In genomic region chr5:33694848-33695717, GRCm38 (mm10) we compare ENCODE assay signal across 8 mouse cellular contexts. TPM values are rescaled to one million over a fixed set of nuclear protein-coding genes. Genes with fewer than 3 reads are reported as not detected.
DNase-seq lines count a peak whose midpoint lies in the region; ATAC-seq and TF ChIP-seq lines count a peak whose summit lies in the region.

No protein-coding gene starts in this region.

- H3K4me3 ChIP-seq in hindbrain, postnatal 0 days (ENCODE audit: low read length) = peak overlapping the region; percentile 33
- peak overlapping the region; percentile 47 for H3K4me3 ChIP-seq in limb, embryonic 14.5 days (replicated peaks; ENCODE audit: low read length)
- H3K4me3 ChIP-seq in midbrain, embryonic 16.5 days (ENCODE audit: low read depth, low read length) = peak overlapping the region; percentile 45

- DNase-seq in urinary bladder, adult 18-20 months (ENCODE audit: low spot score in 2 of 2) = peak; percentile 50 to 61
- DNase-seq in urinary bladder, postnatal 10 days (ENCODE audit: low spot score) = no peak
- DNase-seq in forelimb bud, embryonic 11.5 days (ENCODE audit: low read depth, low spot score) = peak; percentile 21
- DNase-seq in hindbrain, postnatal 0 days (ENCODE audit: low spot score) = peak; percentile 71
- DNase-seq in limb, embryonic 14.5 days (ENCODE audit: low spot score) = peak; percentile 51
- peak; percentile 72 for DNase-seq in testis, postnatal 14 days (ENCODE audit: low spot score)
- DNase-seq in c-Kit-positive CD71-positive TER-119-positive erythroid progenitor cells, embryonic 14.5 days (ENCODE audit: low spot score) = no peak

- peak overlapping the region; percentile 50 for H3K4me2 ChIP-seq in hindbrain, postnatal 0 days (ENCODE audit: low read depth, low read length)
- H3K4me2 ChIP-seq in limb, embryonic 14.5 days (replicated peaks; ENCODE audit: low read depth, low read length, severe bottlenecking) = peak overlapping the region; percentile 93
- peak overlapping the region; percentile 75 for H3K4me2 ChIP-seq in midbrain, embryonic 16.5 days (ENCODE audit: low read length)

- ATAC-seq in hindbrain, postnatal 0 days = peak; percentile 59
- peak; percentile 42 for ATAC-seq in limb, embryonic 14.5 days (ENCODE audit: low FRiP score, low read depth)
- peak; percentile 71 for ATAC-seq in midbrain, embryonic 16.5 days

- H3K27me3 ChIP-seq in hindbrain, postnatal 0 days (ENCODE audit: insufficient read depth, low read length) = peaks cover 12% of the 10 kb centered on the region
- H3K27me3 ChIP-seq in limb, embryonic 14.5 days (ENCODE audit: control insufficient read depth, insufficient read depth, low read length) = no peaks in the 10 kb centered on the region; the same call in 1 of the 2 replicates
- H3K27me3 ChIP-seq in midbrain, embryonic 16.5 days (ENCODE audit: control insufficient read depth, insufficient read depth, low read depth, low read length) = peaks cover 25% of the 10 kb centered on the region

- no peak for TF ChIP-seq POLR2A in limb, embryonic 14.5 days (IDR thresholded peaks at IDR 0.05; ENCODE audit: borderline replicate concordance, extremely low read depth, insufficient read depth, insufficient read length)

- no peaks in the 10 kb centered on the region for H3K9me3 ChIP-seq in hindbrain, postnatal 0 days (ENCODE audit: low read length)
- no peaks in the 10 kb centered on the region for H3K9me3 ChIP-seq in limb, embryonic 14.5 days (ENCODE audit: control insufficient read depth, low read length)
- H3K9me3 ChIP-seq in midbrain, embryonic 16.5 days (replicated peaks; ENCODE audit: control insufficient read depth, low read length, poor library complexity, severe bottlenecking) = no peaks in the 10 kb centered on the region

- peak overlapping the region; percentile 28; the same call in 1 of the 2 replicates for H3K27ac ChIP-seq in hindbrain, postnatal 0 days
- H3K27ac ChIP-seq in limb, embryonic 14.5 days (replicated peaks; ENCODE audit: low read depth, low read length) = peak overlapping the region; percentile 75
- peak overlapping the region; percentile 47 for H3K27ac ChIP-seq in midbrain, embryonic 16.5 days (ENCODE audit: low read length)

- 1% methylated on average over 68 of the region's 71 CpGs for WGBS in hindbrain, postnatal 0 days
- 6% methylated on average over 51 of the region's 71 CpGs for WGBS in limb, embryonic 14.5 days
- WGBS in midbrain, embryonic 16.5 days = under 1% methylated on average over 66 of the region's 71 CpGs

- peak overlapping the region; percentile 39 for H3K9ac ChIP-seq in hindbrain, postnatal 0 days (replicated peaks; ENCODE audit: low read length)
- peak overlapping the region; percentile 76 for H3K9ac ChIP-seq in limb, embryonic 14.5 days (ENCODE audit: low read depth, low read length, severe bottlenecking)
- peak overlapping the region; percentile 70 for H3K9ac ChIP-seq in midbrain, embryonic 16.5 days (ENCODE audit: low read depth, low read length)

- no peaks in the 10 kb centered on the region for H3K36me3 ChIP-seq in hindbrain, postnatal 0 days (ENCODE audit: insufficient read depth, low read length)
- H3K36me3 ChIP-seq in limb, embryonic 14.5 days (ENCODE audit: control insufficient read depth, insufficient read depth, low read length) = no peaks in the 10 kb centered on the region
- H3K36me3 ChIP-seq in midbrain, embryonic 16.5 days (ENCODE audit: control insufficient read depth, insufficient read depth, low read length) = no peaks in the 10 kb centered on the region

- H3K4me1 ChIP-seq in hindbrain, postnatal 0 days (ENCODE audit: insufficient read depth, low read length) = peaks cover 15% of the 10 kb centered on the region; the same call in 1 of the 2 replicates
- peaks cover 83% of the 10 kb centered on the region for H3K4me1 ChIP-seq in limb, embryonic 14.5 days (ENCODE audit: control insufficient read depth, insufficient read depth, low read length)
- peaks cover 28% of the 10 kb centered on the region for H3K4me1 ChIP-seq in midbrain, embryonic 16.5 days (ENCODE audit: control insufficient read depth, insufficient read depth, low read length)

- TF ChIP-seq CTCF in hindbrain, postnatal 0 days (IDR thresholded peaks at IDR 0.05; ENCODE audit: low read depth) = no peak

RNA-seq across cellular contexts. Expression of gene Fgfr3, which starts 26.4 kb away (rescaled TPM):
- 147 and 148 TPM in 2 replicates for total RNA-seq in hindbrain, postnatal 0 days (2014; rRNA removed)
- 43.5 and 52.1 TPM in 2 replicates for polyA plus RNA-seq in hindbrain, postnatal 0 days (2015; fragmentation: Nextera tagmentation; extraction: Ambion mirVana)
- polyA plus RNA-seq in limb, embryonic 14.5 days (2012; rRNA removed) = 143 and 179 TPM in 2 replicates
- 27.5 and 32.9 TPM in 2 replicates for polyA plus RNA-seq in limb, embryonic 14.5 days (2014; fragmentation: Nextera tagmentation; extraction: Ambion mirVana)
- polyA plus RNA-seq in midbrain, embryonic 16.5 days (2015; fragmentation: Nextera tagmentation; extraction: Ambion mirVana) = 19.1 and 23.9 TPM in 2 replicates

RNA-seq across cellular contexts. Expression of gene Tmem129, which starts 36.9 kb away (rescaled TPM):
- 36.9 and 39.3 TPM in 2 replicates for total RNA-seq in hindbrain, postnatal 0 days (2014; rRNA removed)
- polyA plus RNA-seq in hindbrain, postnatal 0 days (2015; fragmentation: Nextera tagmentation; extraction: Ambion mirVana) = 22.0 and 23.6 TPM in 2 replicates
- polyA plus RNA-seq in limb, embryonic 14.5 days (2012; rRNA removed) = 49.9 and 68.5 TPM in 2 replicates
- polyA plus RNA-seq in limb, embryonic 14.5 days (2014; fragmentation: Nextera tagmentation; extraction: Ambion mirVana) = 44.9 and 49.3 TPM in 2 replicates
- polyA plus RNA-seq in midbrain, embryonic 16.5 days (2015; fragmentation: Nextera tagmentation; extraction: Ambion mirVana) = 29.1 and 29.7 TPM in 2 replicates

RNA-seq across cellular contexts. Expression of gene Tacc3, which starts 37.2 kb away (rescaled TPM):
- 19.2 and 30.0 TPM in 2 replicates for total RNA-seq in hindbrain, postnatal 0 days (2014; rRNA removed)
- 39.0 and 49.1 TPM in 2 replicates for polyA plus RNA-seq in hindbrain, postnatal 0 days (2015; fragmentation: Nextera tagmentation; extraction: Ambion mirVana)
- 84.3 and 103 TPM in 2 replicates for polyA plus RNA-seq in limb, embryonic 14.5 days (2012; rRNA removed)
- 147 and 154 TPM in 2 replicates for polyA plus RNA-seq in limb, embryonic 14.5 days (2014; fragmentation: Nextera tagmentation; extraction: Ambion mirVana)
- polyA plus RNA-seq in midbrain, embryonic 16.5 days (2015; fragmentation: Nextera tagmentation; extraction: Ambion mirVana) = 25.0 and 28.4 TPM in 2 replicates

RNA-seq across cellular contexts. Expression of gene Slbp, which starts 42.7 kb away (rescaled TPM):
- 66.0 and 67.4 TPM in 2 replicates for total RNA-seq in hindbrain, postnatal 0 days (2014; rRNA removed)
- 128 and 132 TPM in 2 replicates for polyA plus RNA-seq in hindbrain, postnatal 0 days (2015; fragmentation: Nextera tagmentation; extraction: Ambion mirVana)
- 110 and 148 TPM in 2 replicates for polyA plus RNA-seq in limb, embryonic 14.5 days (2012; rRNA removed)
- polyA plus RNA-seq in limb, embryonic 14.5 days (2014; fragmentation: Nextera tagmentation; extraction: Ambion mirVana) = 190 and 199 TPM in 2 replicates
- 119 and 123 TPM in 2 replicates for polyA plus RNA-seq in midbrain, embryonic 16.5 days (2015; fragmentation: Nextera tagmentation; extraction: Ambion mirVana)

Comparison
In these comparisons a context has a peak if more than half of its experiments do, and no peak if none do; other contexts are left out.
1. DNase-seq: peak in urinary bladder, adult 18-20 months (2 of 2), forelimb bud, embryonic 11.5 days (single experiment), hindbrain, postnatal 0 days (single experiment), limb, embryonic 14.5 days (single experiment) and testis, postnatal 14 days (single experiment); none in urinary bladder, postnatal 10 days (single experiment) and c-Kit-positive CD71-positive TER-119-positive erythroid progenitor cells, embryonic 14.5 days (single experiment).
2. Peak in every context shown above with its lines, with median percentiles within 50 percentile points of each other: ATAC-seq, H3K27ac ChIP-seq, H3K4me2 ChIP-seq, H3K4me3 ChIP-seq and H3K9ac ChIP-seq.